Mouse (Mus musculus) Patski (cell line): ENCODE data around the gene Pbxip1. TPM values are rescaled to one million over a fixed set of nuclear protein-coding genes. Genes with fewer than 3 reads are reported as not detected.

Experiments
- ATAC-seq: fragments of 100-300 bp; one replicate; pipeline ENCODE4 v1.8.0; 2021
- CTCF ChIA-PET: fragments of 350-600 bp; sonication (Branson Sonifier 250); formaldehyde crosslinking; loops from one replicate; lab custom pipeline; 2022; ENCODE audit warnings: inconsistent platforms; lab: Charles Lee
- POLR2A ChIA-PET: fragments of 350-600 bp; sonication (Branson Sonifier 250); formaldehyde crosslinking; loops from one replicate; lab custom pipeline; 2022; ENCODE audit warnings: antibody characterized with exemption, inconsistent platforms; lab: Charles Lee
- DNase-seq: peaks from one replicate; pipeline ENCODE4 v3.0.0-alpha.2; 2011; ENCODE audit warnings: low read depth, low spot score
- H3K27me3 ChIP-seq: fragments of 371-371 bp; one replicate; pipeline ENCODE4 v1.5.1; 2021
- CTCF ChIP-seq: fragments of 100-300 bp; IDR thresholded peaks from one replicate; pipeline ENCODE4 v1.5.1; 2021
- in situ Hi-C: fragments of 300-500 bp; cut with MboI; formaldehyde crosslinking; loops from 3 replicates; pipeline ENCODE4 v1.11.1; 2018; ENCODE audit warnings: low pct_unique_long_range_greater_than_20kb, mixed read lengths
- polyA plus RNA-seq: library from polyadenylated mRNA; unstranded; gene quantifications from one replicate; pipeline ENCODE4 v1.2.3, GENCODE M21; 2021

Pbxip1 gene
- polyA plus RNA-seq, 1 experiment from 2014 or later, result 354 TPM

GRCm38 (mm10) chr3:89406887-89407286, 29.6 kb upstream of the Pbxip1 start:
- ATAC-seq (no peak), DNase-seq (no peak)
- ChIA-PET CTCF (interaction anchor here (6.2 kb wide), 1 partner anchor 11 kb away, joined by 50 read pairs; the partner anchor contains the start of gene Zbtb7b), POLR2A (interaction anchor here (1.6 to 1.7 kb wide), 2 partner anchors 11 kb away, joined by 4 read pairs; partner anchors contain the start of genes Cks1b and Shc1)
- no peak for TF ChIP-seq CTCF
- in situ Hi-C loops, result no loop called here
- no peaks in the 10 kb centered on the region for H3K27me3 ChIP-seq

- POLR2A ChIA-PET, result interaction anchor here (0.9 kb wide), 1 partner anchor 8 kb away, joined by 5 read pairs; no protein-coding TSS in a partner anchor
These were observed 28.1 kb upstream of the Pbxip1 start for GRCm38 (mm10) chr3:89408448-89408847.

GRCm38 (mm10) chr3:89409701-89410100, 26.8 kb upstream of the Pbxip1 start:
- ChIA-PET CTCF (interaction anchor here (0.9 to 6.2 kb wide), 4 partner anchors 10 to 13 kb away, joined by 3 to 50 read pairs (median 4); partner anchors contain the start of gene Zbtb7b), POLR2A (interaction anchor here (1.1 to 3.5 kb wide), 4 partner anchors 10 to 18 kb away, joined by 3 to 17 read pairs (median 7); partner anchors contain the start of gene Zbtb7b)
- ATAC-seq (no peak), DNase-seq (no peak)
- TF ChIP-seq CTCF, result no peak
- H3K27me3 ChIP-seq, result no peaks in the 10 kb centered on the region
- in situ Hi-C loops, result no loop called here

More at GRCm38 (mm10) chr3:89408448-89408847, 28.1 kb upstream of the Pbxip1 start:
- TF ChIP-seq CTCF, result no peak
- CTCF ChIA-PET, result interaction anchor here (6.2 kb wide), 1 partner anchor 12 kb away, joined by 50 read pairs; the partner anchor contains the start of gene Zbtb7b
- H3K27me3 ChIP-seq, result no peaks in the 10 kb centered on the region
- ATAC-seq (no peak), DNase-seq (no peak)
- in situ Hi-C loops, result no loop called here

- H3K27me3 ChIP-seq, result no peaks in the 10 kb centered on the region
- POLR2A ChIA-PET, result interaction anchor here (1.1 to 3.5 kb wide), 3 partner anchors 12 to 19 kb away, joined by 5 to 17 read pairs (median 9); partner anchors contain the start of gene Zbtb7b
- no peak for ATAC-seq
- in situ Hi-C loops, result no loop called here
- CTCF ChIA-PET, result interaction anchor here (1.7 to 6.2 kb wide), 3 partner anchors 11 to 46 kb away, joined by 4 to 50 read pairs (median 4); partner anchors contain the start of gene Zbtb7b
- no peak for TF ChIP-seq CTCF
- DNase-seq, result no peak
These were observed 25.6 kb upstream of the Pbxip1 start for GRCm38 (mm10) chr3:89410864-89411263.

- ChIA-PET CTCF (interaction anchor here (0.6 to 1.7 kb wide), 5 partner anchors 9 to 93 kb away, joined by 3 to 9 read pairs (median 4); no protein-coding TSS in a partner anchor), POLR2A (interaction anchor here (0.6 to 3.5 kb wide), 3 partner anchors 9 to 21 kb away, joined by 3 to 17 read pairs (median 4); partner anchors contain the start of genes Lenep and Zbtb7b)
- peak; percentile 100 for DNase-seq
- no peaks in the 10 kb centered on the region for H3K27me3 ChIP-seq
- no peak for TF ChIP-seq CTCF
- ATAC-seq, result peak; percentile 97
- in situ Hi-C loops, result no loop called here
These were observed 24.8 kb upstream of the Pbxip1 start, which contains the start of gene Flad1 for GRCm38 (mm10) chr3:89411490-89412393. Flad1 (minus strand) TSS chr3:89411870.

GRCm38 (mm10) chr3:89416158-89416557, 20.3 kb upstream of the Pbxip1 start:
- ChIA-PET POLR2A (interaction anchor here (0.8 to 1.5 kb wide), 3 partner anchors 8 to 79 kb away, joined by 3 to 13 read pairs (median 5); partner anchors contain the start of gene Zbtb7b), CTCF (interaction anchor here (2.6 kb wide), 1 partner anchor 20 kb away, joined by 16 read pairs; no protein-coding TSS in a partner anchor)
- ATAC-seq (no peak), DNase-seq (no peak)
- TF ChIP-seq CTCF, result no peak
- in situ Hi-C loops, result no loop called here
- no peaks in the 10 kb centered on the region for H3K27me3 ChIP-seq

GRCm38 (mm10) chr3:89417131-89417530, 19.4 kb upstream of the Pbxip1 start:
- ATAC-seq (no peak), DNase-seq (no peak)
- ChIA-PET POLR2A (interaction anchor here (0.6 to 1.5 kb wide), 12 partner anchors 9 to 353 kb away, joined by 3 to 13 read pairs (median 4); partner anchors contain the start of genes Pbxip1, Pygo2 and Zbtb7b), CTCF (interaction anchor here (0.8 to 2.6 kb wide), 5 partner anchors 18 to 37 kb away, joined by 3 to 16 read pairs (median 4); partner anchors contain the start of gene Pbxip1)
- no peaks in the 10 kb centered on the region for H3K27me3 ChIP-seq
- TF ChIP-seq CTCF, result no peak
- in situ Hi-C loops, result no loop called here

GRCm38 (mm10) chr3:89417840-89418169, 18.7 kb upstream of the Pbxip1 start:
- POLR2A ChIA-PET, result interaction anchor here (1.0 to 1.5 kb wide), 8 partner anchors 12 to 64 kb away, joined by 3 to 13 read pairs (median 4); partner anchors contain the start of genes Pbxip1, Pygo2 and Zbtb7b
- in situ Hi-C loops, result no loop called here
- DNase-seq (no peak), ATAC-seq (no peak)
- CTCF ChIA-PET, result interaction anchor here (1.2 to 2.6 kb wide), 4 partner anchors 18 to 36 kb away, joined by 3 to 16 read pairs (median 4); no protein-coding TSS in a partner anchor
- H3K27me3 ChIP-seq, result no peaks in the 10 kb centered on the region
- no peak for TF ChIP-seq CTCF

- no peak for TF ChIP-seq CTCF
- CTCF ChIA-PET, result interaction anchor here (1.4 to 2.6 kb wide), 4 partner anchors 19 to 63 kb away, joined by 3 to 16 read pairs (median 4); no protein-coding TSS in a partner anchor
- ATAC-seq, result peak; percentile 72
- POLR2A ChIA-PET, result interaction anchor here (1.1 to 4.2 kb wide), 8 partner anchors 12 to 36 kb away, joined by 3 to 56 read pairs (median 7); partner anchors contain the start of genes Pbxip1, Pygo2 and Zbtb7b
- DNase-seq, result peak; percentile 100
- H3K27me3 ChIP-seq, result no peaks in the 10 kb centered on the region
- in situ Hi-C loops, result no loop called here
These were observed 18.2 kb upstream of the Pbxip1 start, which contains the start of the genes Cks1b and Shc1 for GRCm38 (mm10) chr3:89418170-89418860. Cks1b (minus strand) TSS chr3:89418383. Shc1 (plus strand) TSS chr3:89418443.
